Mouse (Mus musculus) liver, adult (tissue): ENCODE measurements around the gene Zpr1.
"Not testable (repeated sequence)": the region's sequence is repeated elsewhere in the genome, so short reads cannot be mapped to it uniquely, and the experiment has no call there.

Experiments
- GATA4 ChIP-seq: IDR thresholded peaks from 2 replicates; pipeline ENCODE4 v1.6.1; 2014; ENCODE audit warnings: mild to moderate bottlenecking, low read length; ENCODE audit not compliant: insufficient replicate concordance

Zpr1 gene

GRCm38 (mm10) chr9:46314921-46315320 is 42.1 kb downstream of the Zpr1 start:
- TF ChIP-seq GATA4: no peak

- no peak for TF ChIP-seq GATA4
Measured at GRCm38 (mm10) chr9:46315807-46316365, 43.0 kb downstream of the Zpr1 start.

GRCm38 (mm10) chr9:46316388-46316787 is 43.5 kb downstream of the Zpr1 start:
- no peak for TF ChIP-seq GATA4

- no peak for TF ChIP-seq GATA4
Measured at GRCm38 (mm10) chr9:46316909-46317308, 44.0 kb downstream of the Zpr1 start.

GRCm38 (mm10) chr9:46317957-46318356 is 45.1 kb downstream of the Zpr1 start:
- TF ChIP-seq GATA4: no peak

- TF ChIP-seq GATA4: not testable (repeated sequence)
Measured at GRCm38 (mm10) chr9:46319886-46320285, 47.0 kb downstream of the Zpr1 start, which contains the start of gene 4931429L15Rik. Gene 4931429L15Rik (minus strand): TSS chr9:46319986.

- TF ChIP-seq GATA4: no peak
Measured at GRCm38 (mm10) chr9:46320461-46320860, 47.6 kb downstream of the Zpr1 start.

GRCm38 (mm10) chr9:46326694-46327405 is 54.0 kb downstream of the Zpr1 start:
- no peak for TF ChIP-seq GATA4

- no peak for TF ChIP-seq GATA4
Measured at GRCm38 (mm10) chr9:46327706-46328571, 55.1 kb downstream of the Zpr1 start.

GRCm38 (mm10) chr9:46328572-46329249 is 55.8 kb downstream of the Zpr1 start:
- TF ChIP-seq GATA4: no peak

GRCm38 (mm10) chr9:46329250-46329648 is 56.4 kb downstream of the Zpr1 start:
- no peak; the same call in 1 of the 2 replicates for TF ChIP-seq GATA4

- no peak for TF ChIP-seq GATA4
Measured at GRCm38 (mm10) chr9:46329801-46330585, 57.1 kb downstream of the Zpr1 start.

- no peak for TF ChIP-seq GATA4
Measured at GRCm38 (mm10) chr9:46330586-46330895, 57.7 kb downstream of the Zpr1 start.

- TF ChIP-seq GATA4: no peak
Measured at GRCm38 (mm10) chr9:46331301-46331700, 58.4 kb downstream of the Zpr1 start.
